Mouse (Mus musculus) hematopoietic stem cell, adult 5-6 weeks (primary cell): ENCODE results near the gene Ppcdc. TPM values are rescaled to one million over a fixed set of nuclear protein-coding genes. Genes with fewer than 3 reads are reported as not detected.

Experiments used
- ATAC-seq, 2 experiments: fragments of 125-278 bp in 1 of 2; replicated peaks in 1 of 2; 2 replicates each; pipeline ENCODE4 v1.8.0; 2016 to 2017; ENCODE audit warnings: inconsistent platforms in 2 of 2, mild to moderate bottlenecking in 2 of 2, moderate number of reproducible peaks in 2 of 2, low read depth in 1 of 2, moderate TSS enrichment in 1 of 2; ENCODE audit not compliant: low FRiP score in 2 of 2, poor library complexity in 2 of 2, severe bottlenecking in 2 of 2, insufficient read depth in 1 of 2, low TSS enrichment in 1 of 2
- total RNA-seq: library from RNA; stranded (forward); fragments of 172-1452, 232-1000 nt; gene quantifications from 2 replicates; pipeline ENCODE4 v1.2.3, GENCODE M21; 2017

The Ppcdc gene
- total RNA-seq, 1 experiment from 2014 or later, result 29.9 TPM

DNA sequence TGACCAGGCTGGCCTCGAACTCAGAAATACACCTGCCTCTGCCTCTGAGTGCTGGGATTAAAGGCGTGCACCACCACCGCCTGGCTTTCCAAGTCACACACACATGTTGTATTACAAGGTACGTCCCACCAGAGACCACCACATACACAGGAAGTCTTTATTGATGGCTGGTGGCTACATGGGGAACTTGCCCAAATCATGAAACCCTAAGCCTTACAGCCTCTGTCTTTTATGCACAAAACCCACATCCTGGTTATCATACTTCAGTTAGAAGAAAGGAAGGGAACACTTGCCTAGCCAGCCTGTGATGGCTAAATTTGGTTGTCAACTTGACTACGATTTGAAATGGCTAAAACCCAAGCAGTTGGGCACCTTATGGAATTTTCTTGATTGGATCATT is 35.9 kb downstream of the Ppcdc start:
- ATAC-seq, result peak; percentile 65 to 78

DNA sequence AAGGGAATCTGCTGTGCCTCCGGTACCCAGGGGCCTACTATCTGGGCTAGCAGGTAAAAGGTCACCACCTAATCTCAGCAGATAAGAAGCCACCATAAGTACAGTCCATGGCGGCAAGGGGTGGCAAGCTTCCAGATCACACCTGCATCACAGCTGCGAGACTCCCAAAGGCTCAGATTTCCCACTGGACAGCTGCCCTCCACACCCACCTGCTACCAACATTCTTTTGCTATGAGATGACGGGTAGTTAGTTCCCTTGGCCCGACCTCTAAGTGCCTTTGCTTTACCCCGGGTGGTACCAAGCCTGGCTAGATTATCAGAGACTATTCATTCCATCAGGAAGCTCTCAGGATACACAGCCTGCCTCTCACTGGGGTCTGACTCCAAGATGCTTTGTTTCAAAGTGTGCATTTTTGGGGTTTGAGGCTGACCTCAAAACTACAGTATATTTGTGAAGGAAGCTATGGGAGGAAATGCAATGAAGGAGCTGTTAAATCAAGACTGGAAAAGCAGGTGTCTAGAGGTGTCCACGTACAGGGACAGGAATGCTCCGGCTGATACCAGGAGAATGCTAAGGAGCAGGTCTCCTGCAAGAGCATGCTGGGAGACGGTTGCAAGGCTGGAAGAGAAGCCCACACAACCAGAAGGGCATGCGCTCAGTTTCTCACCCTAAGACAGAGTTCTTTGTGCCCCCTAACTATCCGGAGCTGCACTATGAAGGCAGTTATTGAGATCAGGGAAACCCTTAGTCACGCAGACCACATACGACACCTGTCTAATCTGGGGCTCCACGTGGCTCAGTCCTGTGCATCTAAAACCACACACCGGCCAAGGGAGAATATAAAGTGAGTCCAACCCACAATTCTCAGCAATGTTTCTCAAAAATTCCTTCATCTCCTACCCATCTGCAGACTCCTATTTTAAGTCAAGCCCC is 37.3 kb downstream of the Ppcdc start:
- peak; percentile 46 to 62; a peak in 1 of 4 replicates for ATAC-seq

DNA sequence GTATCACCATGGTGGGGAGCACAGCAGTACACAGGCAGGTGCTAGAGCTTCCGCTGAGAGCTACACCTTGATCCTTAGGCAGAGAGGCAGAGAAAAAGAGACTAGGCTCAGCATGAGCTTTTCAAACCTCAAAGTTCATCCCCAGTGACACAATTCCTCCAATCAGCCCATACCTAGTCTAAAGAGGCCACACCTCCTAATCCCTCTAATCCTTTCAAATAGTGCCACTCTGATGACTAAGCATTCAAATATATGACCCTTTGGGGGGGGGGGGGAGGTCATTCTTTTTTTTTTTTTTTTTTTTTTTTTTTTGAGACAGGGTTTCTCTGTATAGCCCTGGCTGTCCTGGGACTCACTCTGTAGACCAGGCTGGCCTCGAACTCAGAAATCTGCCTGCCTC is 41.2 kb downstream of the Ppcdc start:
- ATAC-seq, result no peak

DNA sequence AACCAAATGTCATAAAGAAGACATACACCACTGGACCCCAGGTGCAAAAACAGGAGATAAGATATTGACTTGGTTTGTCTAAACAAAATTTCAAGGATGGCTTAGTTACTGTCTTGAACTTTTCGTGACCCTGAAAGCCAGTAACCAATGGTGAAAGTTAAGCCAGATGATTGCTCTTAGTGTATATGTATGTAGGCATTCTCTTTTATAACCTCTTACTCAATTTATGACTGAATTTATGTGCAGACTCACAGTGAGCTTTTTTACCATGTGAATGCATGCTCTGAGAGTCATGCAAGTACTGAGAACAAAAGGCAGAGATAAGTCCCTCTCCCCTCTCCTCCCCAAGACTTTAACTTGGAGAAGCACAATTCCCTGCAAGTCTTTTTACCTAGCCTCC is 47.0 kb downstream of the Ppcdc start:
- no peak for ATAC-seq

DNA sequence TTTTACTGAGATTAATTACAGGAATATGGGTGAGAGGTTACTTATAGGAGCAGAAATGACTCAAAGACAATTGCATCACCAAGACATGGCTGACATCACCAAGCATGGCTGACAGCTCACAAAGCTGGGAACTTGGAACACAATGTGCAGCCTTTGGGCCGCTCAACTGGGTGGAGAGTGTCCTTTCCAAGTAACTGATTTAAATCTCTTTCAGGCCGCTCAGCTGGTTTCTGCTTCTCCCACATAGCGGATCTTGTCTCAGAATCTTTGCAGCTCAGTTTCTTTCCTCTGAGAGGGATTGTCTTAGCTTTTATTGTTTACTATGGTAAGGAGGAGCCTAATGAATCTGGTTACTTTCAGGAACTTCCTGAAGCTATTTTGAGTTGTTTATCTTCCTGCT is 49.1 kb downstream of the Ppcdc start:
- no peak for ATAC-seq

DNA sequence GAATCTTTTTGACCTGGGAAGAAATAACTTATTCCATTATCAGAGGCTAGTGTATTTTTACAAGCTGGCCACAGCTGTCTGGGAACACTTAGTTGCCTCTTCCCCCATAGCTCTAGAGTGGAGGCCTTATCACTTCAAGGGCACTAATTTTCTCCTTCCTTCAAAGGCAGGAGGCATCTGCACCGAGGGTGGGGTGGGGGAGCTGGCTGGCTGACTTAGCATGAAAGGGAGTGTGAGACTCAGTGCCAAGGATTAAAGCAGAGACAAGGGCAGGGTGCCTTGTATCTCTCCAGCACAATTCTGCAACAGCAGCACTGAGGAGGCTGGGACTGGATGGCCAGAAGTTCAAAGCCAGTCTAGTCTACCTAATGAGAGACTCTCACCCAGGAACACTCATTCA is 50.8 kb downstream of the Ppcdc start:
- ATAC-seq, result no peak

DNA sequence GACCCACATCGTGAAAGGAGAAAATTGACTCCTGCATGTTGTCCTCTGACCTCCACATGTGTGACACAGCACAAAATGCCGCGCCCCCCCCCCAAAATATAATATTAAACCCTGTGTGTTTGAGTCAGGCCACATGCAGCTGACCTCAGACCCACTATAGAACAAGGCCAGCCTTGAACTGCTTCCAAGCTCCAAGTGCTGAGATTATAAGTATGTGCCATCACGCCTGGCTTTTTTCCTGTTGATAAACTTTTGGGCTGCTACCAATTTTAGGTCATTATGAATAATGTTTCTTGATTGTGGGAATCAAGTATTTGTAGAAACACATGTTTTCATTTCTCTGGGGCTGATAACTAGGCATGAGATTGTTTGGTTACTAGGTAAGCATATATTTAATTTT is 53.0 kb downstream of the Ppcdc start:
- no peak for ATAC-seq

- no peak; a peak in 1 of 4 replicates for ATAC-seq
Measured at GRCm38 (mm10) chr9:57384621-57385020, 55.3 kb downstream of the Ppcdc start.

DNA sequence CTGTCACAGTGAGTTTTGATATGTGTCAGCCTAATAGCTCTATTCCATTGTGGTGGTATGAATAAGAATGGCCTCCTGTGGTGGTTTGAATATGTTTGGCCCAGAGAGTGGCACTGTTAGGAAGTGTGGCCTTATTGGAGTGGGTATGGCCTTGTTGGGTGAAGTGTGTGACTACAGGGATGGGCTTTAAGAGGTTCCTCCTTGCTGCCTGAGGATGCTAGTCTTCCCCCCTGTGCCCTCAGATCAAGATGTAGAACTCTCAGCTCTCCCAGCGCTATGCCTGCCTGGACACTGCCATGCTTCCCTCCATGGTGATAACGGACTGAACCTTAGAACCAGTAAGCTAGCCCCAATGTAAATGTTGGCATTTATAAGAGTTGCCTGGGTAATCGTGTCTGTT is 78.9 kb downstream of the Ppcdc start:
- ATAC-seq, result no peak

GRCm38 (mm10) chr9:57354377-57355183 is 85.3 kb downstream of the Ppcdc start:
- ATAC-seq, result no peak

DNA sequence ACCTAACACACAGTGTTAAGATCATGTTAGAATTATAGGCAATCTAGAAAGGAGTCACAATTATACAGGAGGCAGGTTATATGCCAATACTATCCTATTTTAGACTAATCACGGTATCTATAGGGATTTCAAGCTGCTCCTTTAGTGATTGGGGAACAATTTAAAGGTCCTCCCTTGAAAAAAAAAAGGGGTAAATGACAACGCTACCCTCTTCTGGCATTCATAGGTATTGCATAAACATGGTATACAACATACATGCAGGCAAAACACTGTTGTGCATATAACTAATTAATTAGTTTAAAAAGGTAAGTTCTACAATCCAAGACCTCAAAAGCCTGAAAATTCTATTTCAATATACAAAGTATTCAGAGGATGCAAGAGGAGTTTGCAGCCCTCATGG is 88.6 kb downstream of the Ppcdc start:
- no peak for ATAC-seq

- no peak for ATAC-seq
Measured at GRCm38 (mm10) chr9:57345902-57346301, 94.0 kb downstream of the Ppcdc start.

GRCm38 (mm10) chr9:57343752-57344151 is 96.2 kb downstream of the Ppcdc start:
- ATAC-seq, result peak; percentile 38 to 47

DNA sequence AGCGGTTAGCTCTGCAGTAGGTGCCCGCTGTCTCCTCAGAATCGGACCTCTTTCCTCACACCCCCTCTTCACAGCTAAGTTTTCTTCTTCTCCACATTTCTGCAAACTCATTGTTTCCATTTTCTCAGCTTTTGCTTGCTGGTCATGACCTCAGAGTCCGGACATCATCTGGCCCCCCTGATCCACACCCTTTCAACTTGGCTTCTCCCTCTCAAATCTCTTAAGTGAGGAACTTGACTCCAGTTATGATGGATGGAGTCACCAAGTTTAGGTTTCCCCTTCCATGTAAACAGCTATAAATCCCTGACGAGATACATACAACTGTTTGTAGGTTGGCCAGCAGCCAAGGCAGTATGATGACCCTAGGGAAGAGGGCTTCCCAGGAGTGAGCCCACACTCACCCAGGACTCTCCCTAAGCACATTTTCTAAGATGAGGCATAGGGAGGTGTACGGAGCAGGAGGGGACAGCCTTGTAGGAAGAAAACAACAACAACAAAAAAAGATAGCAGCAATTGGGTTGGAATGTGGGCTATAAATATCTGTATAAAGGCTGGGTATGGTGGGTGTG is 96.9 kb downstream of the Ppcdc start:
- no peak for ATAC-seq

DNA sequence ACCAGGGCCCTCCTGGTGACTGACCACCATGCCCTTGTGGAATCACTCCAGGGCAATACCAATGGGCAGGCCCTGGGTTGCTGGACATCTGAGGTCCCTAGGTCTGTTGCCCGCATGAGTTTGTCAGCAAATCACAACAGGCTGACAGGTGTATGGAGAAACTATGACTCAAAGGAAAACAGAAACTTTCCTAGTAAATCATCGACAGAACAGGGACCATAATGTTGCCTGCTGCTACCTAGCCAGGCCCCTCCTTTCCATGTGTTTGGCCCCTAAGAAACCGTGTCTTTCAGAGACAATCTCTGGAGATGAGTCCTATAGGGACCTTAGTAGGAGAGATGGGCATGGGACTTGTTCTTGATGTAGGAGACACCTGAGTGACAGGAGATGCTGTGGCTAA is 97.7 kb downstream of the Ppcdc start:
- no peak for ATAC-seq

DNA sequence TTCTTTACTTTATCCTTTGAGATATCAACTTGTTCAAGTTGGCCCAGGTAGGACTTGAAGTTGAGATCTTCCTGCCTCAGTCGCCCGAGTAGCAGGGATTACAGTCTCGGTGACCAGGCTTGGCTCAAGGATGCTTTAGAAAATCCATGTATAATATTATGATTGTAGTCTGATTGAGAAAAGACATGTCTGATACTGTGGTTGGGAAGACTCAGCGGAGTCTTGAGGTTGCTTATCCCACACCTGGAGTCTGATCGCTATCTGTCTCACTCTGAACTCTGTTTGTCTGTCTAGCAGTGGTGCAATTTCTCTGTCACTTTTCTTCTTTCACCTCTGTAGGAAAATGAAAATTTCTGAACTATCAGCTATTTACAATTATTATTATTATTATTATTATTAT is 99.6 kb downstream of the Ppcdc start:
- ATAC-seq, result no peak

DNA sequence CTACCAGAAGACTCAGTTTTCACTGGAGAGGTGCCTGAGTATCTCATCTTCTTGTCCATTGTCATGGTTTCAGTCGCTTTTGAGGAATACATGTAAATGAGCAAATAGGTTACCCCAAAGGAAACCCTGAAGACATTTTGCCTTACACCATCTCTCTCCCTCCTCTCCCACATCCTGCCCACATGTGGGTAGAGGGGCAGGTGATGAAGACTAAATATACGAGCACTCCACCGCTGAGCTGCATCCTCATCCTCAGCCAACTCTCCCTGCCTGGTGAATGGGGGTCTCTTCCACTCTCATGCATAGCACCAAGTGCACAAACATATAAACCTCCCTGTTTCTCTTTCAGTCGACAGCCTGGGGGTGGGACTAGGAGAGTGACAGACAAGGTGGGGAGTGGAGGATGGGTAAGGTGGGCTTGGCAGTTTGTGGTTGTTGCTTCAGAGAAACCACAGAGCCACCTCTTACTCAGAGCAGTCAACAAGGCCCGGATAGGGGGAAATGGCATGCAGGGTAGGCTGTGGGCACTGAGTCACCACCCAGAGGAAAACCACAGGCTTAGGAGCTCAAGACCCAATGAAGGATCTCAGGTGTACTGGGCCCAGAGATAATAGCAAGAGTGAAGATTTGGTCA is 100.2 kb downstream of the Ppcdc start:
- ATAC-seq, result peak; percentile 88 to 92

DNA sequence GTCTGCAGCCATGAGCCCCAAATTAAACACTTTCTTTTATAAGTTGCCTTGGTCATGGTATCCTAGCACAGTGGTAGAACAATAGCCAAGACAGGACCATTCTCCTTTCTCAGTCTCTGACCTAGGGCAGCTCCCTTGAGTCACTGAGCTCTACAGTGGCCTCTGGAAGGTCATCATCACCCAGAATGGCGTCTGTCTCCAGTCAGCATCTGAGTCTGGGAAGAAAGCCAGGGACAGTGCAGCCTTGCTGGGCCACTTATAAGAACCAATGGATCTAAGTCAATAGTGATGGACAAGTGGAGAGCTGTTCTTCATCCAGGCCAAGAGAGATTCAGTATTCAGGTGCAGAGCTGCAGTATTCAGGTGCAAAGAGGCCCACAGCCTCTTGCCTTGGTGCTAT is 101.2 kb downstream of the Ppcdc start:
- ATAC-seq, result no peak
